In the genomic region with DNA sequence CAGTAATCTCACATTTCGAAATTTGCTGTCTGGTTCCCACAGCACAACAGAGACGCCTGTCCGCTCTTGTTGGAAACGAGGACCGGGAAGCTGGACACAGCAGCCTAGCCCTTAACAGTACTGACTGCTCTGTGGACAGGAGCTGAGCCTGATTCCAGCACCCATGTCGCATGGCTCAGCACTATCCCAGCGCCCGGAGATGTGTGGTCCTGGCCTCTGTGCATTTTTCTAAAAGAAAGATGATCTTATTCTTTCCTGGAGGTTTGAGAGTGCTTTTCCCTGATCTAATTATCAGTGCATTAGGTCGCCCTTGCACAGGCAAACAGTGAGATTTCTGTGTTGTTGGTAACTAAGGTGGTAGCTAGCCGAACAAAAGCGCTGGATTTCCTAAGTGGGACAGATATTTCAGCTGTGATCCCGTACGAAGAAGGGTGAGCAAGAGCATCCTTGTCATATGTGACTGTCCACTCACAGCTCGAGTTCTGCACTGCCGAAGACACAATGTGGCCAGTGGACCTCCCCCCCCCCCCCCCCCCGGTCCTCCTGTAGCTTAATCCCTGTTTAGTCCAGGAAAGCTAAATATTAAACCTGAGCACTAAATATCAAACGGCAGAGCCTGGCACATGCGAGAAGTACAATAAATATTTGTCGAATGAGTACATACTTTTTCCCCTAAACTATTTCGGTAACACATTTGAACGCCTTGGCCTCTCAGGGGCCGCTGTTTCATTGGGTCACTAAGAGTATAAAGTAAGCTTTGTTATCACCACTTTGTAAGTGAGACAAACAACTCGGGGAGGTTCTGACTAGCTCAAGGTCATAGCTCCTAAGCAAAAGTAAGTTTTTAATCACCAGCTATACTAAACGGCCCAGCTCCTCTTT, we compare ENCODE assay signal across 14 mouse cellular contexts.
A peak's percentile ranks its signal among the peaks of the same experiment; 100 is the strongest.
DNase-seq lines count a peak whose midpoint lies in the region; ATAC-seq lines count a peak whose summit lies in the region.
"Had no signal": no experiment of that assay in that cellular context is flagged by ENCODE, and none has a peak within 500 bp of the region (broad histone marks: within the 10 kb centered on the region; RNA-seq: fewer than 3 reads in every experiment).

No protein-coding gene starts in this region.

- WGBS in heart, embryonic 14.5 days, result 43% methylated on average over 24 of the region's 24 CpGs
- WGBS in limb, embryonic 11.5 days, result 89% methylated on average over 24 of the region's 24 CpGs
- WGBS in limb, embryonic 10.5 days, result 90% methylated on average over 24 of the region's 24 CpGs

- peak overlapping the region; percentile 50 for H3K9ac ChIP-seq in heart, embryonic 14.5 days (ENCODE audit: low read length)
- no peak overlapping the region for H3K9ac ChIP-seq in limb, embryonic 11.5 days (ENCODE audit: low read length)
- H3K9ac ChIP-seq: neural tube, embryonic 12.5 days had no signal

- no peaks in the 10 kb centered on the region for H3K27me3 ChIP-seq in heart, embryonic 14.5 days (ENCODE audit: control insufficient read depth, insufficient read depth, low read length)
- H3K27me3 ChIP-seq in limb, embryonic 11.5 days (ENCODE audit: control insufficient read depth, insufficient read depth, low read length), result no peaks in the 10 kb centered on the region
- H3K27me3 ChIP-seq in limb, embryonic 10.5 days (ENCODE audit: low read depth, poor library complexity, severe bottlenecking), result no peaks in the 10 kb centered on the region
- H3K27me3 ChIP-seq: neural tube, embryonic 12.5 days had no signal

- peak overlapping the region; percentile 82 to 86 for H3K27ac ChIP-seq in heart, embryonic 14.5 days (replicated peaks in 1 of 2; ENCODE audit: control insufficient read depth in 1 of 2, insufficient read depth in 1 of 2, low read depth in 2 of 2, low read length in 2 of 2)
- H3K27ac ChIP-seq in limb, embryonic 11.5 days (replicated peaks; ENCODE audit: low read depth, low read length), result 0 out of 2 replicates have a peak overlapping the region, but pooled peaks have one; percentile 21
- no peak overlapping the region for H3K27ac ChIP-seq in limb, embryonic 10.5 days
- H3K27ac ChIP-seq: macrophage; neural tube, embryonic 12.5 days had no signal

- no peak for DNase-seq in heart, postnatal 4 days
- DNase-seq in limb, embryonic 11.5 days (ENCODE audit: low spot score), result no peak
- no peak for DNase-seq in limb, embryonic 10.5 days (ENCODE audit: low spot score)
- peak; percentile 9 for DNase-seq in thymus, postnatal 4 days
- no peak for DNase-seq in thymus, postnatal 14 days
- no peak for DNase-seq in spleen, postnatal 14 days (ENCODE audit: low spot score in 2 of 2)
- DNase-seq: kidney, adult 11 months; layer of hippocampus, postnatal 36 days; right cerebral cortex, postnatal 4 days; thymus, adult 2 months had no signal

- peak overlapping the region; percentile 42 for H3K4me2 ChIP-seq in heart, embryonic 14.5 days (ENCODE audit: low read length)
- no peak overlapping the region for H3K4me2 ChIP-seq in limb, embryonic 11.5 days (ENCODE audit: low read depth, severe bottlenecking)
- H3K4me2 ChIP-seq: neural tube, embryonic 12.5 days had no signal

- H3K4me1 ChIP-seq in heart, embryonic 14.5 days (ENCODE audit: control insufficient read depth in 2 of 2, insufficient read depth in 2 of 2, low read length in 2 of 2), result peaks cover 25 to 43% of the 10 kb centered on the region in 2 experiments
- no peaks in the 10 kb centered on the region for H3K4me1 ChIP-seq in limb, embryonic 11.5 days (ENCODE audit: control insufficient read depth, insufficient read depth, low read length)
- H3K4me1 ChIP-seq in limb, embryonic 10.5 days, result peaks cover 11% of the 10 kb centered on the region; the same call in 1 of the 2 replicates

- peak; percentile 51; the same call in 1 of the 2 replicates for ATAC-seq in heart, embryonic 14.5 days (ENCODE audit: insufficient number of reproducible peaks, insufficient read depth, low FRiP score, low read depth)
- no peak for ATAC-seq in limb, embryonic 11.5 days (ENCODE audit: insufficient number of reproducible peaks, low FRiP score, low TSS enrichment, low read depth)
- no peak for ATAC-seq in frontal cortex, adult (ENCODE audit: low TSS enrichment)

- H3K4me3 ChIP-seq in heart, embryonic 14.5 days (ENCODE audit: control insufficient read depth in 1 of 2, insufficient read depth in 1 of 2, low read depth in 1 of 2, low read length in 2 of 2), result no peak overlapping the region
- no peak overlapping the region for H3K4me3 ChIP-seq in limb, embryonic 11.5 days (ENCODE audit: low read depth, low read length)
- no peak overlapping the region for H3K4me3 ChIP-seq in limb, embryonic 10.5 days
- H3K4me3 ChIP-seq: neural tube, embryonic 12.5 days had no signal

- H3K9me3 ChIP-seq in heart, embryonic 14.5 days (ENCODE audit: control insufficient read depth, low read length), result no peaks in the 10 kb centered on the region
- H3K9me3 ChIP-seq in limb, embryonic 11.5 days (ENCODE audit: control insufficient read depth, low read length), result no peaks in the 10 kb centered on the region
- no peaks in the 10 kb centered on the region for H3K9me3 ChIP-seq in limb, embryonic 10.5 days (replicated peaks)
- H3K9me3 ChIP-seq: neural tube, embryonic 12.5 days had no signal

- H3K36me3 ChIP-seq in heart, embryonic 14.5 days (ENCODE audit: control insufficient read depth, insufficient read depth, low read length), result peaks cover 69% of the 10 kb centered on the region
- H3K36me3 ChIP-seq in limb, embryonic 11.5 days (ENCODE audit: control insufficient read depth, insufficient read depth, low read length), result peaks cover 2% of the 10 kb centered on the region
- H3K36me3 ChIP-seq in limb, embryonic 10.5 days, result peaks cover 98% of the 10 kb centered on the region
